Mouse (Mus musculus) heart, embryonic 15.5 days (tissue): Measurements from ENCODE around the gene Aldh1l2. TPM values are rescaled to one million over a fixed set of nuclear protein-coding genes. Genes with fewer than 3 reads are reported as not detected.
A peak's percentile ranks its signal among the peaks of the same experiment; 100 is the strongest.
"Not testable (repeated sequence)": the region's sequence is repeated elsewhere in the genome, so short reads cannot be mapped to it uniquely, and the experiment has no call there.

Source experiments
- ATAC-seq: fragments of 200-750 bp; cut with Nextera tagmentation; replicated peaks from 2 replicates; pipeline ENCODE4 v1.8.0; 2017; ENCODE audit warnings: low read depth, moderate TSS enrichment; ENCODE audit not compliant: insufficient number of reproducible peaks, insufficient read depth, low FRiP score
- H3K27ac ChIP-seq: fragments of 300-500 bp; sonication (generic); 2 replicates; pipeline ENCODE4 v1.5.1; 2015; ENCODE audit warnings: mild to moderate bottlenecking, inconsistent platforms
- H3K27me3 ChIP-seq: fragments of 300-500 bp; sonication (generic); 2 replicates; pipeline ENCODE4 v1.6.1; 2015; ENCODE audit warnings: inconsistent platforms
- H3K36me3 ChIP-seq: fragments of 300-500 bp; sonication (generic); 2 replicates; pipeline ENCODE4 v1.6.1; 2015; ENCODE audit warnings: mild to moderate bottlenecking, inconsistent platforms
- H3K4me1 ChIP-seq: fragments of 300-500 bp; sonication (generic); replicated peaks from 2 replicates; pipeline ENCODE4 v1.6.1; 2015; ENCODE audit warnings: inconsistent platforms
- H3K4me2 ChIP-seq: fragments of 300-500 bp; sonication (generic); 2 replicates; pipeline ENCODE4 v1.6.1; 2015; ENCODE audit warnings: inconsistent platforms, mild to moderate bottlenecking, moderate library complexity
- H3K4me3 ChIP-seq: fragments of 300-500 bp; sonication (generic); 2 replicates; pipeline ENCODE4 v1.5.1; 2015; ENCODE audit warnings: mild to moderate bottlenecking, inconsistent platforms
- H3K9ac ChIP-seq: fragments of 300-500 bp; sonication (generic); 2 replicates; pipeline ENCODE4 v1.6.1; 2015; ENCODE audit warnings: mild to moderate bottlenecking, inconsistent platforms
- H3K9me3 ChIP-seq: fragments of 300-500 bp; sonication (generic); replicated peaks from 2 replicates; pipeline ENCODE4 v1.6.1; 2016; ENCODE audit warnings: inconsistent platforms
- WGBS: fragments of 180-500 bp; shearing (Covaris S2); methylation state at CpG from one replicate; pipeline ENCODE4 v1.1.7; 2015; ENCODE audit warnings: mixed read lengths; 5-methylcytosine and 5-hydroxymethylcytosine counted together
- polyA plus RNA-seq: library from polyadenylated mRNA; unstranded; fragments of >200 nt; fragmentation: Nextera tagmentation; extraction: Ambion mirVana; gene quantifications from 2 replicates; pipeline ENCODE4 v1.2.1, GENCODE M21; 2015

Aldh1l2 gene
- polyA plus RNA-seq, 1 experiment from 2014 or later: 9.7 TPM

DNA sequence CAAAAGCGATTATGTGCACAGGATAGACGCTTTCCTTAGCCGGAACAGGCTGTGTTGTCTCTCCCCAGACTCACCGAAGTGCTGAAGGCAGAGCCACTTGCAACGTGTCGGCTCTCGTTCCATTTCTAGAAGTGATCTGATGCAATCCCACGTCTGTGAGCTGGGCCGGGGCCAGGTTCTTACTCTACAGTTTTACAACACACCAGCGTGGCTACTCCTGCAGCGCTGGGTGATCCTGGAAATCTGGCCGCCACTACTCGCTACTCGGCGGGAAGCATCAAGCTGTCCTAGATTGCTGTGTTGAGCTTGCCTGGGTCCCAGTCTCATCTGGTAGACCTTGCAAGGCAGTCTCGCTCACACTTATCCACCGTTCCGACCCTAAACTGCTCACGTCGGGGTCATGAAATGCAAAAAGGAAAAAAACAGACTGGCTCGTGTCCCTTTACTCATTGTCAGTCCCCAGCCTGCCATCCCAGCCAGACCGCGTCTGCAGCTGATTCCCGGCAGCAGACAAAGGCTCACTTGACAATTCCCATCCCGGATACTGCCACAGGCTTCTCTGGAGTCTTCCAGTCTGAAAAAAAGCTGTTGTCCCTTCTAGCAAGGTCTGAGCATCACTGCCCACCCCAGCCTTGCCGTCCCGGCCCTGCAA lies 556 bp downstream of the Aldh1l2 start:
- Histone ChIP-seq H3K27ac (peak overlapping the region; percentile 76), H3K36me3 (no peaks in the 10 kb centered on the region), H3K4me2 (peak overlapping the region; percentile 95), H3K4me1 (peaks cover 21% of the 10 kb centered on the region), H3K4me3 (peak overlapping the region; percentile 61), H3K9me3 (no peaks in the 10 kb centered on the region), H3K27me3 (no peaks in the 10 kb centered on the region), H3K9ac (peak overlapping the region; percentile 52)
- peak; percentile 50 for ATAC-seq
- WGBS: 2% methylated on average over 27 of the region's 27 CpGs

DNA sequence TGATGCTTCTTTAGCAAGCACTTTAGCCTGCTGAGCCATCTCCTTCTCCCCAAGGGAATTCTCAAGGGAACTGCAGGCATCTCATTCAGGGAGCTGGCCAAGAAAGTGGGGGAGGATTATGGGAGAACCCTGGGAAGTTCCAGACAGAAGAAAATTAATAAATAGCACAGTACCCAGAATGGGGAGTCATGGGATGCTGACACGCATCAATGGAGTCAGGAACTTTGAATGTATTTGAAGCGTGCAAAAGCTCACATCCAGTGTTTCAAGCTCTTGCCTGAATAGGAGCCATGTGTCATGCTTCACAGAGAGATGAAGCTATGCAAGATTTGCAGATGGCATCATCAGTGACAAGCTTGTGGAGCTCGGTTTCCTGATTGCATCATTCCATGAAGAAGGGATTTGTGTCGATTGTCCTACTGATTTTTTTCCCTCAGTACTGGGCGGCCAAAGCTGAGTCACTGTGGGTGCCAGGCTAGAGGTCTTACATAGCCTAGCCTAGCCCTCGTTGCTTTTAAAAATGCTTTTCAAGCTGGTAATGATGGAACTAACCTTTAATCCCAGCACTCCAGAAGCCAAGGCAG lies 3.5 kb downstream of the Aldh1l2 start:
- Histone ChIP-seq H3K9me3 (no peaks in the 10 kb centered on the region), H3K4me1 (peaks cover 21% of the 10 kb centered on the region), H3K27ac (no peak overlapping the region), H3K4me3 (no peak overlapping the region), H3K36me3 (no peaks in the 10 kb centered on the region), H3K4me2 (no peak overlapping the region), H3K9ac (no peak overlapping the region), H3K27me3 (no peaks in the 10 kb centered on the region)
- no peak for ATAC-seq
- WGBS: 80% methylated on average over 6 of the region's 6 CpGs

DNA sequence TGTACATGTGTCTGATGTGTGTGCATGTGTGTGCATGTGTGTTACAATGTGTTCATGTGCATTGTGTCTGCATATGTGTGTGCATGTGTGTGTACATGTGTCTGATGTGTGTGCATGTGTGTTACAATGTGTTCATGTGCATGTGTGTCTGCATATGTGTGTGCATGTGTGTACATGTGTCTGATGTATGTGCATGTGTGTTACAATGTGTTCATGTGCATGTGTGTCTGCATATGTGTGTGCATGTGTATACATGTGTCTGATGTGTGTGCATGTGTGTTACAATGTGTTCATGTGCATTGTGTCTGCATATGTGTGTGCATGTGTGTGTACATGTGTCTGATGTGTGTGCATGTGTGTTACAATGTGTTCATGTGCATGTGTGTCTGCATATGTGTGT lies 9.7 kb downstream of the Aldh1l2 start:
- not testable (repeated sequence) for H3K4me1 ChIP-seq, H3K9ac ChIP-seq, H3K27me3 ChIP-seq, H3K4me2 ChIP-seq, H3K27ac ChIP-seq, ATAC-seq, H3K9me3 ChIP-seq, H3K4me3 ChIP-seq
- peaks cover 15% of the 10 kb centered on the region; the same call in 1 of the 2 replicates for H3K36me3 ChIP-seq

DNA sequence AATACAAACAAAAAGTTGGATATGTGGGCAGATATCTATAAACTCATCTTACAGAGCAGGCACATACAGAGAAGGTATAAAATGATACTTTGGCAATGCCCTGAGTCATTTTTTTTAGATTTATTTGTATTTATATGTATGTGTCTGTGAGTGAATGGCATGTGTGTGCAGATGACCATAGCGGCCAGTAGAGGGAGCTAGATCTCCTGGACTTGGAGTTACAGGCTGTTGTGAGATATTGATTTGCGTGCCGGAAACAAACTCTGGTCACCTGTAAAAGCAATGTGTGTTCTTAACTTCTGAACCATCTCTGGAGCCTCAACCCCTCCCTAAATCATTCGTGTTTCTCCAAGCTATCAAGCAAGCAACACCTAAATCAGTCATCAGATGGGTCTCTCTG lies 12.9 kb downstream of the Aldh1l2 start:
- Histone ChIP-seq H3K9ac (no peak overlapping the region), H3K36me3 (peaks cover 15% of the 10 kb centered on the region; the same call in 1 of the 2 replicates), H3K4me3 (no peak overlapping the region), H3K27ac (no peak overlapping the region), H3K9me3 (no peaks in the 10 kb centered on the region), H3K4me2 (no peak overlapping the region), H3K4me1 (no peaks in the 10 kb centered on the region), H3K27me3 (no peaks in the 10 kb centered on the region)
- no peak for ATAC-seq
- WGBS: 82% methylated on average over 4 of the region's 4 CpGs

DNA sequence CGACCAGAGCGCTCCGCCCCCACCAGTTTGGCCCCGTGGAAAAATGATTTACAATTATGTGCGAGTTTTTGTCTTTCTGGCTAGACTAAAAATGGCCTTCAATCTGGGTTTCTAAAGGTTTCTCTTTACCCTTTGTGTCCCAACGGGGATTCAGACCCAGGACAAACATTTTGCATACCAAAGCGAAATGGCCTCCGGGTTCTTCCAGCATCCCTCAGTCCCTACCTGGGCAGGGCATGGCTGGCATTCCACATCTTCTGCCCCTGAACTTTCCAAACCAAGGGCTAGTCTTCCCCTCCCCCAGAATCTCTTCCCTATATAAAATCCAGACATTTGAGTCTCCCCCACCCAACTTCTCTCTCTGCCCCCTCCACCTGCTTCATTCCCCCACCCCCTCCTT lies 20.2 kb downstream of the Aldh1l2 start:
- H3K4me2 ChIP-seq: no peak overlapping the region
- peaks cover 3% of the 10 kb centered on the region; the same call in 1 of the 2 replicates for H3K36me3 ChIP-seq
- H3K27ac ChIP-seq: no peak overlapping the region
- ATAC-seq: no peak
- no peaks in the 10 kb centered on the region for H3K9me3 ChIP-seq
- H3K27me3 ChIP-seq: no peaks in the 10 kb centered on the region
- no peak overlapping the region for H3K4me3 ChIP-seq
- no peak overlapping the region for H3K9ac ChIP-seq
- 87% methylated on average over 8 of the region's 8 CpGs for WGBS
- no peaks in the 10 kb centered on the region for H3K4me1 ChIP-seq

DNA sequence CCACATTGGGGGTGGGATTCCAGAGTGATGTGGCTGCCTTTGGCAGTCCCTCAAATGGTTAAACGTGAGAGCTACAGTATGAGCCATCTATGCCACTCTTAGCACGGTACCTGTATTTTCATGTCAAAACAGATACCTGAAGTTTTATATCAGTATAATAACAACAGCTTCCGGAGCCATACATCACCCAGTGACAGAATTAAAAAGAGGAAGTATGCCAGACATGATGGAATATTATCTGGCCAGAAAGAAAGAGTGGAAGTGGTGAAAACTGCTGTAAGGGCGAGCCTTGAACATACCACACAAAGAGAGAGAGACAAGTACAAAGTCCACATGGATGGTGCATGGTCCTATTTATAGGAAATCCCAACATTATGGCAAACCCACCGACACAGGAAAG lies 22.6 kb downstream of the Aldh1l2 start:
- no peaks in the 10 kb centered on the region for H3K27me3 ChIP-seq
- H3K36me3 ChIP-seq: peaks cover 3% of the 10 kb centered on the region; the same call in 1 of the 2 replicates
- WGBS: 69% methylated on average over 5 of the region's 5 CpGs
- no peak overlapping the region for H3K9ac ChIP-seq
- H3K9me3 ChIP-seq: no peaks in the 10 kb centered on the region
- H3K4me1 ChIP-seq: no peaks in the 10 kb centered on the region
- no peak for ATAC-seq
- no peak overlapping the region for H3K4me3 ChIP-seq
- no peak overlapping the region for H3K27ac ChIP-seq
- H3K4me2 ChIP-seq: no peak overlapping the region

DNA sequence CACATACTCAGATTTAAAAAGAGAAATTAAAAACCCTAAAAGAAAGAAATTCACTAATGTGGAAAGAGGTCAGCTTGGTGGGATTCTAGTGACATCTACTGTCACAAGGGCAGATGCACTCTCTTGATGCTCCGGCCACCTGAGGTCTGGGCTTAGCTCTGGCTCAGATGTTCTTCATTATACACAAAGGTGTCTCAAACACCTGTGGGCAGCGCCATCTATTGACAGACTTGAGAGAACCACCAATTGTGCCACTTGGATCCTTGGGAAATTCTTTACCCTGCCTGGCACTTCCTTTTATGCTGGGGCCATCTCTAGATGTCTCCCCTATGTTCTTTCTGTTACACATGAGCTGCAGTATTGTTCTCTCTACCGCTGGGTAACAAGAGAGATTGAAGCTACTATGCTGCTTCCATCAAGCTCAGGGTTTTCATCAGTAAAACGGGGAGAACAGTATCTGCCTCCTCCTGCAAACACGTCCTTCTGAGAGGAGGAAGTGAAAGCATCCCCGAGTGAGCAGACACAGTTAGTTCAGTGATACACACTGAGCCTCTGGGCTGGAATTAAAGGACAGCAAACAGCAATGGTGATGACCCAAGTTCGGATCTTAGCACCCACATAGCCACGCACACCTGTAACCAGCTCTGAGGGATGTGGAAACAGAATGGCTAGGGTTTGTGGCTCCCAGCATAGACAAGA lies 24.8 kb downstream of the Aldh1l2 start:
- Histone ChIP-seq H3K27ac (no peak overlapping the region), H3K9me3 (no peaks in the 10 kb centered on the region), H3K36me3 (peaks cover 5% of the 10 kb centered on the region; the same call in 1 of the 2 replicates), H3K4me2 (no peak overlapping the region), H3K9ac (no peak overlapping the region), H3K4me1 (no peaks in the 10 kb centered on the region), H3K27me3 (no peaks in the 10 kb centered on the region), H3K4me3 (no peak overlapping the region)
- 64% methylated on average over 8 of the region's 8 CpGs for WGBS
- no peak for ATAC-seq

DNA sequence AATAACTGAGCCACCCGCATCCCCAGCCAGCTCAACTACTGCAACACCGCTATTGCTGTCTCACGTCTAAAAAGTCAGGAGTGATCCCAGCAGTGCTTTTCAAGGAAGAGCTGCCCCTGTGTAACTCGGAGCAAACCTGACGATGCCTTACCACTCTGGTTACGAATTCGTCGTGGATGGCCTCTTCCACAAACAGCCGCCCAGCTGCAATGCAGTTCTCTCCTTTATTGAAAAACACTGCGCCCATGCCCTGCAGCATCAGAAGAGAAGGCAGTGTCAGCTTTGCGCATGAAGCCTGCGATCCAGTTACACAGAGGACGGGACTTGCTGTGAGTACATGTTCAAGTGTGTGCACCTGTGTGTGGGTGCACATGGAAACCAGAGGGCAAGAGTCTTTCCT lies 36.6 kb downstream of the Aldh1l2 start:
- Histone ChIP-seq H3K27ac (no peak overlapping the region), H3K9ac (no peak overlapping the region), H3K4me3 (no peak overlapping the region), H3K4me2 (no peak overlapping the region), H3K36me3 (no peaks in the 10 kb centered on the region), H3K27me3 (no peaks in the 10 kb centered on the region), H3K4me1 (no peaks in the 10 kb centered on the region), H3K9me3 (no peaks in the 10 kb centered on the region)
- no peak for ATAC-seq
- WGBS: 84% methylated on average over 13 of the region's 13 CpGs

DNA sequence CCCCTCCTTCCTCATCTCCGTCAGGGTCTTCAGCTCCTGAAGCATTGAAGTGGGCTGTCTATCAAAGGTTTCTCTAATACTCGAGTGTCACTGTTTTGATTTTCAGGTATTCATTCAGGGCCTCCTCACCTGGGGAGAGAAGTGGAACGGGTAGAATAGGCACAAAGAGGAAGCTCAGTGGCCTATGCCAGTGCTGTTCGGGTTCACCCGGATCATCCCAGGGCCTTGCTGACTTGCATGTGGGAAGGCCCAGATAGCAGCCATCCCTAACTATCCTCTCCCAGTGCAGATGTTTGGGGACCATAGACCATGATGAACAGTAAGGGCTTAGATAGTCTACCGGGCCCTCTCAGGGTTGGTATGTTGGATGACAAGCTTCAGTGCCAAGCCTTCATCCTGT lies 43.4 kb downstream of the Aldh1l2 start:
- WGBS: 85% methylated on average over 6 of the region's 6 CpGs
- no peak overlapping the region for H3K4me3 ChIP-seq
- no peaks in the 10 kb centered on the region for H3K4me1 ChIP-seq
- no peak for ATAC-seq
- H3K4me2 ChIP-seq: no peak overlapping the region
- H3K9me3 ChIP-seq: no peaks in the 10 kb centered on the region
- no peak overlapping the region for H3K9ac ChIP-seq
- H3K27ac ChIP-seq: no peak overlapping the region
- H3K36me3 ChIP-seq: no peaks in the 10 kb centered on the region
- no peaks in the 10 kb centered on the region for H3K27me3 ChIP-seq

DNA sequence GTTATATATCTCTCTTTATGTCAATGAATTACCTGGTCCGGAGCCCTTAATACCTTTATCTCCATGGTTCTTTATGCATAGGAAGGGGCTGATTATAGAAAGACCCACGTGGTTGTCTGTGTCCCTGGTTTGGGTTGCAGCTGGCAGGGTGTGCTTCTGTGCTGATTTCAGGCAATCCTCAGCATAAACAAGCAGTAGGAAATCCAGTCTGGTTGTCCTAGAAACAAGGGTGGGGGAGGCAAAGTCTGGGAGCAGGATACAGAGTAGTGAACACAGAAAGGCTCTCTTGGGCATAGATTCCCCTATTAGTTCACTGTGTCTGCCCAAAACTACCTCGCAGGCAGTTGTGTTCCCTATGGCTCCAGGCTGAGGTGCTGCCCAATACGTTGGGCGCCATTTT lies 56.7 kb downstream of the Aldh1l2 start:
- no peak overlapping the region for H3K9ac ChIP-seq
- H3K27me3 ChIP-seq: no peaks in the 10 kb centered on the region
- no peaks in the 10 kb centered on the region for H3K9me3 ChIP-seq
- no peak overlapping the region for H3K27ac ChIP-seq
- ATAC-seq: no peak
- no peak overlapping the region for H3K4me2 ChIP-seq
- H3K36me3 ChIP-seq: no peaks in the 10 kb centered on the region
- no peaks in the 10 kb centered on the region for H3K4me1 ChIP-seq
- WGBS: 78% methylated on average over 5 of the region's 5 CpGs
- no peak overlapping the region for H3K4me3 ChIP-seq

DNA sequence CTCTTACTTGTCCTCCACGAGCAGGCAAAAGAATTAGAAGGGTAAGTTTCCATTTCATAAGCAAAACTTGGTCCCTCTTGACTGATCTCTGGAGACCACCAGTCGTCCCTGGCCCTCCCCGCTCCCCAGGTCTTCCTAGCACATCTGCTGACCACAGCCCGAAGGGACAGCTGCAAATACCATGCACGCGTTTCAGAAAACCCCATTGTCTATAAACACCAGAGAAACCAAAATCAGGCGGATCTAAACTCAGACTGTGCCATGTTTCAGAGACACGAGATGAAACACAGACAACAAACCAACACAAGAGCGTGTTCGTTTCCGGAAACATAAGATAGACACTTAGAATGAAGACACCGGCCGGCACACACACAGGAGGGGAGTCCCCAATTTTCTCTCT lies 58.7 kb downstream of the Aldh1l2 start:
- Histone ChIP-seq H3K27ac (no peak overlapping the region), H3K27me3 (no peaks in the 10 kb centered on the region), H3K4me1 (no peaks in the 10 kb centered on the region), H3K4me2 (no peak overlapping the region), H3K9me3 (no peaks in the 10 kb centered on the region), H3K9ac (no peak overlapping the region), H3K36me3 (no peaks in the 10 kb centered on the region), H3K4me3 (no peak overlapping the region)
- WGBS: 92% methylated on average over 13 of the region's 13 CpGs
- no peak for ATAC-seq
